Mouse (Mus musculus) thymus, postnatal 14 days (tissue): ENCODE data around the gene Smco1.
"Not testable (repeated sequence)": the region's sequence is repeated elsewhere in the genome, so short reads cannot be mapped to it uniquely, and the experiment has no call there.

Experiments
- DNase-seq: peaks from one replicate; pipeline ENCODE4 v3.0.0; 2021

Smco1 gene

DNA sequence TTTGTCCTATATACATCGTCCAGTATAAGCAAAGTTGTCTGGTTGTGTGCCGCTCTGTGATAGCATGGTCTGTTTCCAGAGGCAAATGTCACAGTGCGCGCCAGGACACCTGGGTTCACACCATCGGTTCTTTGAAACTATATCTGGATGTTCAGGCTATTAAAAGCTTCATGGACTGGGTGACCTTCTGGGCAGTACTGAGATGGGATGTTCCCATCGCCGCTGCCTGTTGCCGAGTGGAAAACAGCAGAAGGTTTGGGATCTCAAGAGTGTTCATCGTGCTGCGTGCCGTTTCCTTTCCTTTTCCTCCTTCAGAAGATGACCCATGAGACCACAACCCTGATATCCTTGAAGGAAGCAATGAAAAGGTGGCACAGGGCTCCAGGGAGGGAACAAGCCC, at the start of gene Smco1:
TSS of gene Smco1 (plus strand) at position 178 of the 400 bp plus-strand sequence.
- no peak for DNase-seq

DNA sequence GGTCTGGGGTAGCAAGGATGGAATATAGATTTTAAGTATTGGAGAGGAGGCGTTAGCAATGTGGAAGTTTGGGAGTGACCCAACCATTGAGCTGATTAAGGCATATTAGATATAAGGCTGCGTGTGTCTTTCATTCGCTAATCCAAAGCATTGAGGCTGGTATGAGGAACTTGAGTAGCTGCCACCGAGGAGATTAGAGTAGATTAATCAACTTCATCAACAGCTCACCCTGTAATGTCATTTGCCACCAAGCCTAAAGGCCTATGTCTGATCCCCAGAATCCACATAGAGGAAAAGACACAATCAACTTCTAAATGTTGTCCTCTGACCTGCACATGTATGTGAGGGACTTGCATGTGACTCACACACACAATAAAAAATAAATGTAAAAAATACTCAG, 49.5 kb upstream of the Smco1 start:
- DNase-seq: no peak

GRCm38 (mm10) chr16:32222399-32222798, 48.9 kb upstream of the Smco1 start:
- no peak for DNase-seq

- not testable (repeated sequence) for DNase-seq
Measured at GRCm38 (mm10) chr16:32232050-32232449, 39.2 kb upstream of the Smco1 start.

DNA sequence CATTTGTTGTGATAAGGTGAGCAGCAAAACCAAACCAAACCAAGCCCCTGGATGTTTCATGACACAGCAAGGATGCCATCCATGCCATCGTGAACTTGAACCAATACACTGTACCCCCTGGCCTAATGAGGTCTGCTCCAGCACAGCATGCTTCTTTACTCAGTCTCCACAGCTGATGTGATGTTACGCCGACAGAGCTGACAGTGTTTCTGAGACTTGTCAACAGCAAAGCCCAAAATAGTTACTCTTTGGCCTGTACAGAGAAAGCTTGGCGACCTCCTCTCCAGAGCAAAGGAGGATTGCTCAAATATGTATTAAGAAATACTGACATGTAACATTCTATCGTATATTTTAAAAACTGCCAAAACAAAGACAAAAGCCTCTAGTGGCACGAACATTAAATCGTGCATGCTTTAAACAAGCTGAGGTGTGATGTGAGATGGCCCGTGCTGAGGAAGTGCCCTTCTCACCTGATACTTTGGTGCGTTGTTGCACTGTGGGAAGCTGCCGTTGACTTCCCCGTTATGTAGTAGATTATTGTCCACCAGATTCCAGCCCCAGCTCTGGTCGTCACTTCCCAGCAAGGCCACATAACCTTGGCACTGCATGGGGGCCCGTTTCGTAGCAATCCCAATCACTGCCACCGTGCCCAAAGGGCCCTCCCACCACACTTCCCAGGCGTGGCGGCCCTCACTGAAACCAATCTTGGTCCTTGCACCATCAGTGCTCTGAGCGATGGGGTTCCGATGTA, 33.2 kb upstream of the Smco1 start:
- no peak for DNase-seq

- no peak for DNase-seq
Measured at GRCm38 (mm10) chr16:32239428-32240312, 31.6 kb upstream of the Smco1 start.

GRCm38 (mm10) chr16:32243901-32244300, 27.4 kb upstream of the Smco1 start:
- no peak for DNase-seq

GRCm38 (mm10) chr16:32246351-32246791, 24.9 kb upstream of the Smco1 start:
- peak; percentile 64 for DNase-seq

DNA sequence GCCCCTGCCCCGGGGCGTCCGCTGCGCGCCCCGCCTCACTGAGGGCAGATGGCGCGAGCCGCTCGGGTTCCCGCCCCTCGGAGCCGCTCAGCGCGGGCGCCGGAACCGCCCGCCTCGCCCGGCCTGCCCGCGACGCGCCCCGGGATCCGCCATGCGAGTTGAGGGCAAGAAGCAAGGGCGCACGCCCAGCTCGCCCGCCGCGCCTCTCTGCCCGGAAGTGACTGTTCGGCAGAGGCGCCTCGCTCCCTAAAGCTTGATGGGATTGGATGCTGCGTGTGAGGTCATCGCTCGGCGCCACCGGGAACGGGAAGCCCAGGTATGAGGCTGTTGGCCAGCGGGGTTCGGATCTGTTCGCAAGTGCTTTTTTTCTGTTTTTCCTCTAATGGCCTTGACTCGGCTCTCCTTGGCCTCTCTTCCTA, 24.3 kb upstream of the Smco1 start, which contains the start of the genes Fbxo45 and Wdr53:
TSS of gene Fbxo45 (minus strand) at position 207 of the 419 bp plus-strand sequence.
TSS of gene Wdr53 (plus strand) at position 276 of the 419 bp plus-strand sequence.
- peak; percentile 97 for DNase-seq

DNA sequence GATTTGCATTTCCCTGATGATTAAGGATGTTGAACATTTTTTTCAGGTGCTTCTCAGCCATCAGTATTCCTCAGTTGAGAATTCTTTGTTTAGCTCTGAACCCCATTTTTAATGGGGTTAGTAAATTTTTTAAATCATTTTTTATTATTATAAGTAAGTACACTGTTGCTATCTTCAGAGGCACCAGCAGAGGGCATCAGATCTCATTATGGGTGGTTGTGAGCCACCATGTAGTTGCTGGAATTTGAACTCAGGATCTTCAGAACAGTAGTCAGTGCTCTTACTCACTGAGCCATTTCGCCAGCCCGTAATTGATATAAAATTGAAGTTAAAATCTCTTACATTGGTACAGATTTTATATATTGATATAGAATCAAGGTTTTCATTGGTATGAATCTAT, 7.0 kb upstream of the Smco1 start:
- peak; percentile 51 for DNase-seq

DNA sequence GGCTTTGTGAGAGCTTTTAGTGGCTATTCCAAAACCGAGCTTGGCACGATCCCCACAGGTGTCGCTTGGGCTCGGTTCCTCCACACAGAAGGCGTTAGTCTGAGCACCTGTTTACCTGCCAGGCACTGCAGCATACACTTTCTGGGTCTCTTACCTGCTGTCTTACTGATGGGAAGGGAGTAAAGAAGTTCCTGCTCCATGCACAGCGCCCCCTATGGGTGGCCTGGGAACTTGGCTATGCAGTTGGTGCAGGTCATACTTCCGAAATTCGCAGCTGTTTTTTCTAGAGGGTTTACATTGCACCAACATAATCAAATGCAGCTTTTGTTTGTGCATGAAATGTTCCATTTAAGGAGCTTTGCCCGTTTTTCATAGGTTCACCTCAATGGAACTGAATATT, 2.1 kb downstream of the Smco1 start:
- peak; percentile 33 for DNase-seq

DNA sequence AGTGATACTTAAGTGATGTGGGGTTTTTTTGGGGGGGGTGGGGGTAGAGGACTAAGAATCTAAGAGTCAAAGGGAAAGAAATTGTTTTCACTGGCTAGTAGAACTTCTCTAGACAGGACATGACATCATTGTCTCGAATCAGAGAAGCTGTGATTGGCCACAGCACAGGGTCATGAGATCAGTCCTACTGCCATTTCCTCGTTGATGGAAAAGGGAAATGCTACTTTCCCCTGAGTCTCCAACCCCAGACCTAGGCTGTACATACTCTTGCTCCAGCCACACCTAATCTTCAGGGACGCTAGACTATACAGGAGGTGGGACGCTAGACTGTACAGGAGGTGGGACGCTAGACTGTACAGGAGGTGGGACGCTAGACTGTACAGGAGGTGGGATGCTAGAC, 3.8 kb downstream of the Smco1 start:
- no peak for DNase-seq

- no peak for DNase-seq
Measured at GRCm38 (mm10) chr16:32275830-32276229, 4.6 kb downstream of the Smco1 start.

GRCm38 (mm10) chr16:32277308-32278256, 6.3 kb downstream of the Smco1 start, which contains the start of gene Rnf168:
TSS of gene Rnf168 (plus strand) at chr16:32277459.
- DNase-seq: peak; percentile 89

DNA sequence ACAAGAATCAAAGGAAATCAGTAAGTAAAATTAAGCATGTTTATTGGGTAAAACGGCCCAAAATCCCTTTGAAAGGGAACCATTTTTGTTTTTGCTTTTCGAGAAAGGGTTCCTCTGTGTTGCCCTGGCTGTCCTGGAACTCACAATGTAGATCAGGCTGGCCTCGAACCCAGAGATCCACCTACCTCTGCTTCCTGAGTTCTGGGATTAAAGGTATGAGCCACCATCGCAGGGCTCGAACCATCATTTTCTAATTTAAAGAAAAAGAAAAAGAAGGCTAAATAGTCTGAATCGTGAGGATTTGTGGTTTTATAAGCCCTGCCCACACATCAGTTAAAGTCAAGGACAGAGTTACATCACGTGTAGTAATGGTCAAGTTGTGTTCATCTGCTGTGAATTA, 7.1 kb downstream of the Smco1 start:
- DNase-seq: no peak

GRCm38 (mm10) chr16:32280211-32280610, 8.9 kb downstream of the Smco1 start:
- DNase-seq: no peak

GRCm38 (mm10) chr16:32282608-32283007, 11.3 kb downstream of the Smco1 start:
- no peak for DNase-seq

DNA sequence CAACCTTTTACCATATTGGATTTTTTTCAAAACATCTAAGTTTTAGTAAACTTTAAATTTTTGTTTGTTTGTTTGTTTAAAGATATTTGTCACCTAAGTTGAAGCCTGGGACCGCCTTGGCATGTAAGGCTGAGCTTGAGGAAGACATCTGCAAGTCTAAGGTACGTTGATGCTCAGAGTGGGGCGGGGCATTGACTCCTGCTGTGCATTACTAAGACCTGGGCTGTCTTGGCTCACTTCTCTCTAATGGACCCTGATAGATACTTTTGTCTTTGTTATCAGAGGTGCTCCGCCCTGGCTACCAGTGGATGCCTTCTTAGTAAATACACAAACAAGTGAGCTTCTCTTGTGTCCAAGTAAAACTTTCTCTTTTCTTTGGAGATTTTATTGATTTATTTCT, 20.6 kb downstream of the Smco1 start:
- no peak for DNase-seq

GRCm38 (mm10) chr16:32299617-32300016, 28.3 kb downstream of the Smco1 start:
- not testable (repeated sequence) for DNase-seq

DNA sequence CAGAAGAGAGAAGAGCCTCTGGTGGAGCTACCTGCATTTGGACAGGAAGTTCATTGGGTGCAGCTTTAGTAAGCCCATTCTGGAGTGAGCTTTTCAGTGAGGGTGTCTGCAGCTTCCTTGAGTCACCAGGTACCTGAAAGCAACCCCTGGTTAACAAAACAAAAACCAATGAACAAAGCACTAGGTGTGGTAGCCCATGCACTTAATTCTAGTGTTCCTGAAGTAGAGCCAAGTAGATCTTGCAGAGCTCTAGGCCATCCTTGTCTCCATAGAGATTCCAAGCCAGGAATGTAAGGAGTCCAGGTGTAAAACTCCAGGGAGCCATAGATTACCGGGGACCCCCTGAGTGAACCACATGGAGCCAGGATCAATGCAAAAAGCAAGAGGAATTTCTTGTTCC, 31.8 kb downstream of the Smco1 start:
- no peak for DNase-seq

DNA sequence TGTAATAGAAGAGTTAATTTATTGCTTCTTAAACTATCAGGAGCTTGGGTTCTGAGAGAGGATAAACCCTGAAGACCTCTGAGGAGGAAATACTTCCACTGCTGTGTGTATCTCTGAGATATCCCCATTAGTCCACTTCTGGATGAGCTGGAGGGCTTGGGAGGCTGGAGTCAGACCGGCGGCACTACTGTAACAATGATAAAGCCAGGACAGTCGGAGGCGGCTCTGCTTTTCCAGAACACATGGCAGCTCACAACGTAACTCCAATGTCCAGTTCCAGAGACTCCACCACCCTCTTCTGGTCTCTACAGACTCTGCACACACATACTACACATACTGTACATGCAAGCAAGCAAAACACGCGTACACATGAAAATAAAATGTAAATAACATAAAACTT, 32.6 kb downstream of the Smco1 start:
- DNase-seq: no peak

DNA sequence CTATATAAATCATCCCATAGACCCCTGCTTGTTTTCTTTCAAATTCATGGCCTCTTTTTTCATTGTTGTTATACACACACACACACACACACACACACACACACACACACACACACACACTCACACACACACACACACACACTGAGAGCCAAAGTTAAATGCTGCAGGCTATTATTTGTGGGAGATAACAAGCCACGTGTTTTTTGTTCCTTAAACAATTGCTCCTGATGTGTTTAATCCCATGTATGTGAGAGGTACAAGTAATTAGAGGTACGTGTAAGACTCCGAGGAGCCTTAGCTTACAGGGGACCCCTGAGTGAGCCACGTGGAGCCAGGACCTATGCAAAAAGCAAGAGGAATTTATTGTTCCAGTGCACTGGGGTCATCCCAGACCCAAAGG, 40.7 kb downstream of the Smco1 start:
- DNase-seq: no peak

- no peak for DNase-seq
Measured at GRCm38 (mm10) chr16:32312386-32312785, 41.1 kb downstream of the Smco1 start.
